Mouse (Mus musculus): ENCODE results near the gene Zfp146.
"Not testable (repeated sequence)": the region's sequence is repeated elsewhere in the genome, so short reads cannot be mapped to it uniquely, and the experiment has no call there.

Zfp146 gene

DNA sequence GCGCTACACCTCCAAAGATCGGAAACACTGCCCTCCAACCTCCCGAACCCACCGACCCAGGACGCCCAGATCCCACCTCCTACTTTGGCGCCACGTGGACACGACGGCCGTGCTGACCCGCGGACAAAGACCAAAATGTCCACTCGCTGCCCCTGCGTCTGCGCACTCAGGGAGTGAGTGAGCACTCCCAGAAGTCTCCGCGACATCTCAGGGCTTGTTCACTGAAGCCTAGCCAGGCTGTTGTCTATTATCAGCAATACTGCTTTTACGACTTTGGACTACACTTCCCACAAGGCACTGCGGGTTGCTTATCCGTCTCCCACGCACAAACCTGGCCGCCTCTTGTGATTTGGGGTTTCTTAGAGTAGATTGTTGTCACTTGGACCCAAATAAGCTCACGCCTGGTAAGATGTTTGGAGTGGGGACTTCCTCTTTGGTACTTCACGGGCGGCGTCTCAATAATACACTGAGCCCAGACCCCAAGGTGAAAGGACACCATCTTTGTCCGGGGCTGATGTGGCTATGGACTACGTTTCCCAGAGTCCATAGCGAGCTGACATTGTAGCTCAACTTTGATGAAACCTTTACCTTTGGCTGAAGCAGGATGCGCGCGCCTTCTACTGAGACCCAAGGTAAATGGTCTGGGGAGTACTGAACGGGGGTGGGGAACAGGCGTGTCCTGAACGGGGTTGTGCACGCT is at the start of gene Zfp146:
Zfp146 (minus strand) TSS at position 168 of the 700 bp plus-strand sequence.
- peak; percentile 99 for DNase-seq (ENCODE audit: low read depth, low spot score)

DNA sequence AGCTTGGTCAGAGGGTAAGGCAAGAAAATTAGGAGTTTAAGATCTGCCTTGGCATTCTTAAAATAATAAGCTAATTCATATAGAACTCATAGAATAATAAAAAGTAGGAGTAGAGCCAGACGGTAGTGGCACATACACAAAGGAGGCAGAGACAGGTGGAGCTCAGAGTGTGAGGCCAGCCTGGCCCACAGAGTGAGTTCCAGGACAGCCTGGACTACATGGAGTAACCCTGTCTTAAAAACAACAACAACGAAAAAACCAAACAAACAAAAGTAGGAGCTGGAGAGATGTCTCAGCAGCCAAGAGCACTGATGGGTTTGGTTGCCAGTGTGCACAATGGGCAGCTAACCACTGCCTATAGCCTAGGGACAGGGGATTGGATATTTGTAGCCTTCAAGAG is 47.7 kb upstream of the Zfp146 start:
- no peak for DNase-seq (ENCODE audit: low read depth, low spot score)

DNA sequence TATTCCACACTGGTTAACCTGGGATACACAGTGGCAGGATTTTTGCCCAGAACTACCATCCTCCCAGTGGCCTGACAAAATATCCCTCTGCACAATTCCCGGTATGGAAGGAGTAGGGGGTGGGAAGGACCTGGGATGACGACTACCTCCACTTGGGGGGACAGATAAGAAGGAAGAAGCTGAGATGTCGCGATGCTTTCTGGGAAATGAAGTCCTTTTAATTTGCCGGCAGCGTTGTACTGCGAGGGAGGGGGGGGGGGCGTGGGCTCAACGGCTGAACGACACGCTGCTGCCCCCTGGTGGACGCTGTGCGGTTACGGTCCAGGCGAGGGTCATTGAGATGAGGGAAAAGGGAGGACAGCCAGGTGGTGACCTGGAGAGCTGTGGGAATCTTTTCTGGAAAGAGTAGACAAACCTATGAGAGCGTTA is 47.2 kb upstream of the Zfp146 start:
- peak; percentile 94 for DNase-seq (ENCODE audit: low read depth, low spot score)

DNA sequence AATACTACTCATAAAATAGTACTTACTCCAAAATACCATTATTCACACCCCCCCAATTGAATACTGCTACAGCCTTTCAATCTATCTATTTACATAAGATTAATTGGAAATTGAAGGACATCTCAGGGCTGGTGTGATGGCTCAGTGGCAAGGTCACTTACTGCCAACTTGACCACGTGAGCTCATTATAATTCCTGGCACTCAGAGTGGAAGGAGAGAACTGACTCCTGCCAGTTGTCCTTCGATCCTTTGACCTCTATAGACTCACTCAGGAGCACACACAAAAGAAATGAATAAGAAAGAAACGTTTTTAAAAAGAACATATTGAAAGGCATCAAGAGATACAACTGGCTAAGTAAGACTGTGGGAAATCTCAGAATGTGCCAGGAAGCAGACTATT is 46.3 kb upstream of the Zfp146 start:
- peak; percentile 73 for DNase-seq (ENCODE audit: low read depth, low spot score)

DNA sequence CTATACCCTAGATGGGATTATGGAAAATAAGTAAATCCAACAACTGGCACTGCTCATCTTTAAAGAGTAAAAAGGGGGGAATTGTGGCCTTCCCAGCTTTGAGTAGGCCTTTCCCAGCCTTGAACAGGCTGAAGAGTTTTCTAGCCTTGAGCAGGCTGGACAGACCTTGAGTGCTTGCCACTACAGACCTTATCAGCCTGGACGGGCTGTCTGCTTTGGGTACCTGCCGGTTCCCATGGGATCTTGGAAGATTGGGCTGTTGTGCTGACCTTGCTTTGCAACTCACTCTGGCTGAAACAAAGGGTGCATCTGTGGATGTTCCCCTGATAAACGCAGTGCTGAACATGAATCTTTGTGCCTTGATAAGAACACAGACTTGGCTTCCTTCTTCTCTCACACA is 44.3 kb upstream of the Zfp146 start:
- DNase-seq (ENCODE audit: low read depth, low spot score): no peak

DNA sequence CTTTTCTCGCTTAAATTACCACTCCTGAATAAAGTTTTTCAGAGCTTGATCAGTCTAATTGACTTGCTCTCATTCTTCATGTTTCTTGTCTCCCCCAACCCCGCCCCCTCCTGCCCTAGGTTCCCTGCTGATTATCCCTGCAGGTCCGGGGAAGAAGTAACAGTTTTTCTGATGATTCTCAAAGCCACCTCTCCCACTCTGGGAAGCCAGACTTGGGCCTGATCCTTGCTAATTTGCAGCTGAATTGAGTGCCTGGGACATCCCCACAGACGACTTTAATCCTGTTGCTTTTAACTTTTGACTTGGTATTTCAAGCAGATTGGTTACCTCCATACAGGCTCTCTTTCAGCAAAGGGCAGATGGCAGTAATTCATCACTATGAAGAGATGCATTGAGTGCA is 41.5 kb upstream of the Zfp146 start:
- DNase-seq (ENCODE audit: low read depth, low spot score): peak; percentile 81

DNA sequence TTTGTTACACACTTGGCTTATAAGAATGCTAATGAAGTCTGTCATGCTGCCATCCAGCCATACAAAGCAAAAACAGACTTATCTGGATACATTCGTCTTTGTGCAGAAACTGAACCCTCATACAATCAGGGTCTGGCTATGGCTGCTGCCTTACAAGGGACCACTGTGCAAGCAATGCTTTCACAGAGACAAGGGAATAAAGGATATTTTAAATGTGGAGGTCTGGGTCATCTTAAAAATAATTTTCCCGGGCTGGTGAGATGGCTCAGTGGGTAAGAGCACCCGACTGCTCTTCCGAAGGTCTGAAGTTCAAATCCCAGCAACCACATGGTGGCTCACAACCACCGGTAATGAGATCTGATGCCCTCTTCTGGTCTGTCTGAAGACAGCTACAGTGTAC is 36.8 kb upstream of the Zfp146 start:
- DNase-seq (ENCODE audit: low read depth, low spot score): not testable (repeated sequence)

DNA sequence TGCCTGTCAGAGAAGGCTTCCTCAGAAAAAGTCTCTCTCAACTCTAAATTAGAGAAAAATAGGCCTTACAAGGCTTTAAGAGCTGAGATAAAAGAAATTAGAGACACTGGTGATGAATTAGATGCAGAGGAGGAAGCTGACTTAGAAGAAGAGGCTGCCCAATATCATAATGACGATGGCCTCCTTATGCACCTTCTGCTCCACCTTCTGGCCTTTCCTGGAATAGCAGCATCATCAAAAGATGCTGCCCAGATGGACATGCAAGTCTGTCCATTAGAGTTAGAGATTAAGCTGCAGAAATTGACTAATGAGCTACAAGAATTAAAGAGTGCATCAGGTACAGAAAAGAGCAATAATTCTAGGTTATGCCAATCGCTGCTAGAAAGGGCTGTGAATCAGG is 35.8 kb upstream of the Zfp146 start:
- DNase-seq (ENCODE audit: low read depth, low spot score): peak; percentile 72

DNA sequence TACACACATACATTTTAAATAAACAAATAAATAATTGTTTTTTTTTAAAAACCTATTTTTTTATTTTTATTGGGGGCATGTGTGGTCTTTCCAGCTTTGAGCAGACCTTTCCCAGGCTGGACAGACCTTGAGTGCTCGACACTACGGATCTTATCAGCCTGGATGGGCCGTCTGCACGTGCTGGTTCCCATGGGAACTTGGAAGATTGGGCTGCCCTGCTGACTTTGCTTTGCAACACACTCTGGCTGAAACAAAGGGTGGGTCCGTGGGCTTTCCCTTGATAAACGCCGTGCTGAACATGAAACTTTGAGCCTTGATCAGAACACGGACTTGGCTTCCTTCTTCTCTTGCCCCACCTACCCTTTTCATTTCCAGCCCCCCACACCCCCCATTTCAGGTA is 34.8 kb upstream of the Zfp146 start:
- DNase-seq (ENCODE audit: low read depth, low spot score): peak; percentile 63

DNA sequence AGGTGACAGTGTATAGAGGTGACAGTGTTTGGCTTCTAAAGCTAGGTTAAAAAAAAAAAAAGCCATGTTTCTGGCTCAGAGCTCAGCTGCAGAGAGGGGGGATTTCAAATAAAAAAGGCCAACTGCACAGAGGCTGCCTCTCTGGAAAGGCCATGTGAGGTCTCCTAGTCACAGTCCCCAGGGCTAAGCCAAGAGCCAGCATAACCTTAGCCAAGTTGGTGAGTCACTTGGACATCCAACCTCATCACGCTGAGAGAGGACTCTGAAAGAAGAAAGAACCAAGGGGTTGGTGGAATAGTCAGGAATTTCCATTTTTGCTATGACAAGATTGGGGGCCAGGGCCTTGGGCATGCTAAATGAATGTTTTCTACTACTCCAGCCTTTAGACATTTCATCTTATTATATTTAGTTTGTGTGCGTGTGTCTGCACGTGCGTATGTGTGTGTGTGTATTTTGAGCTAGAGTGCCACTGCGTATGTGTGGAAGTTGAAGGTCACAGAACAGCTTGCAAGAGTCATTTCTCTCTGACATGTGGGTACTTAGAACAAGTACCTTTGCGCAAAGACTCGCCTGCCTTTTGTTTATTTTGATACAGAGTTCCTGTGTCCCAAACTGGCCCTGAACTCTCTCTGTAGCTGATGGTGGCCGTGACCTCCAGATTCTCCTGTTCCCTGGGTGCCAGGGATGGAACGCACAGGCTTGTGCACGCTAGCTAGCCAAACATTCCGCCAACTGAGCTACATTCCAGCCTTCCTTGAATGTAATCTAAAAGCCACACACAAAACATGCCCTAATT is 33.5 kb upstream of the Zfp146 start:
- DNase-seq (ENCODE audit: low read depth, low spot score): no peak

DNA sequence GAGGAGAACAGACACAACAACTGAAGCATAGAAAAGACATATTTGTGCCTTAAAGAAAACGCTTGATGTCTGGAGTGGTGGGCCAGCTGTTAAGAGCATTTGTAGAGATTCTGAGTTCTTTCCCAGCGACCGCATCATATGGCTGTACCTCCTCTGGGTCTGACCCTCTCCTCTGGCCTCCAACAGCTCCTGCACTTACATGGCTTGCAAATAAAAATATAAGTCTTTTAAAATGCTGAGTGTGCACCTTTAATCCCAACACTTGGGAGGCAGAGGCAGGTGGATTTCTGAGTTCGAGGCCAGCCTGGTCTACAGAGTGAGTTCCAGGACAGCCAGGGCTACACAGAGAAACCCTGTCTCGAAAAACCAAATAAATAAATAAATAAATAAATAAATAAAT is 31.1 kb upstream of the Zfp146 start:
- DNase-seq (ENCODE audit: low read depth, low spot score): not testable (repeated sequence)

DNA sequence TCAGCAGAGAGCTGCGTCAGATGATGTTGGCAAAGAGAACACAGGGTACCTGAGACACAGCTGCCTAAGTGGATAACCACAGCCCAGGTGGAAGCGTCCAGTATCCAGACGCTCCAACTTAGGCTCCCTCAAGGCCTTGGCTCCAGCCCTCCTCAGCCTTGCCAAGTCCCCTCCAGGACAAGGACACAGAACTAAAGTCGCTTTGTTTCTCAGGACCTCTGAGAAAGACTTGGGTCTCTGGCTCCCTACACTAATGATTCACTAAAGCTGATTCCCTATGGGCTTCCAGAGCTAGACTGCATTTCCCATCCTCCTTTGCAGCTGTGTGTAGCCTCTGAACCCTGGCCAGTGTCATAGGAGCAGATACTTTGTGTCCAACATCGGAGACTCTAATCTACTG is 30.6 kb upstream of the Zfp146 start:
- DNase-seq (ENCODE audit: low read depth, low spot score): no peak

DNA sequence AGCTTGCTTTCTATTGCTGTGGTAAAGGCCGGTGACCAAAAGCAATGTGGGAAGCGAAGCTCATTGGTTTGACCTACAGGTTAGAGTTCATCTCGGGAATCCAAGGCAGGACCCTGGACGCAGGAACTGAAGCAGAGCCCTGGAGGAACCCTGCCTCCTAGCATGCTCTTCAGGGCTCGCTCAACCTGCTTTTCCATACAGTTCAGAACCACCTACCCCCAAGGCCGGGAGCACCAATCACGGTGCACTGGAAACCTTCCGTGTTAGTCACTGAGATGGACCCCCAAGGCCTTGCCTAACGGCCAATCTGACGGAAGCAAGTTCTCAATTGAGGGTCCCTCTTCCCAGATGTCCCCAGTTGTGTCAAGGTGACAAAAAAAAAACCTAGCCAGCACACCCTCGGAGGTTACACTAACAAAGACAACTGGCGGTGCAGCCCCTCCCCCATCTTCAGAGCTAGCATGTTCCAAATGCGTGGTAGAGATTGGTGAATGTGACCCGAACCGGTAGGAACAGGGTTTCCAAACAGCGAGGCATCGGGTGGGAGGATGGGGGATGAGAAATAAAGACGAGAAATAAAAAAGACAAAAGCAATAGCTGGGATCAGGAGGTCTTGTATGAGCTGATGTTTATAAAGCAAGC is 30.1 kb upstream of the Zfp146 start:
- DNase-seq (ENCODE audit: low read depth, low spot score): peak; percentile 85

DNA sequence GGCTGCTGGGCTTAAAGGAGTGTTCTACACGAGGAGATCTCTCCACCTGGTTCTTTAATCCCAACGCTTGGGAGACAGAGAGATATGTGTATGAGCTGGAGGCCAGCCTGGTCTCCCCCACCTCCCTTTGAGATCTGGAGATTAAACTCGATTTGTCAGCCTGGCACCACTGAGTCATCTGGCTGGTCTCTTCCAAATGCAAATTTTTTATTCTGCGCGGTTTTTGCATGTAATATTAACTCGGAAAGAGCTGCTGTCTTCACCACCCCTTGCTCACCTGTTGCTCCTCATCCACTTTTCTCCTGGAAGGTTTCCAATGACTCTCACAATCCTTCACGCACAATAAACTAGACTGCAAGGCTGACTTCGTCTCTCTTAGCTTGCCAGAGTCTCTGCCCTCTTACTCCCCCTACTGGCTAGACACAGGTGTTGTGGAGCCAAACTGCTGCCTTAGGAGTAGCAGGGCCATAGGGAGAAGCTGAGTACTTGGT is 29.0 kb upstream of the Zfp146 start, which contains the start of gene Capns1:
Capns1 (minus strand) TSS at position 331 of the 491 bp plus-strand sequence.
- DNase-seq (ENCODE audit: low read depth, low spot score): peak; percentile 97

DNA sequence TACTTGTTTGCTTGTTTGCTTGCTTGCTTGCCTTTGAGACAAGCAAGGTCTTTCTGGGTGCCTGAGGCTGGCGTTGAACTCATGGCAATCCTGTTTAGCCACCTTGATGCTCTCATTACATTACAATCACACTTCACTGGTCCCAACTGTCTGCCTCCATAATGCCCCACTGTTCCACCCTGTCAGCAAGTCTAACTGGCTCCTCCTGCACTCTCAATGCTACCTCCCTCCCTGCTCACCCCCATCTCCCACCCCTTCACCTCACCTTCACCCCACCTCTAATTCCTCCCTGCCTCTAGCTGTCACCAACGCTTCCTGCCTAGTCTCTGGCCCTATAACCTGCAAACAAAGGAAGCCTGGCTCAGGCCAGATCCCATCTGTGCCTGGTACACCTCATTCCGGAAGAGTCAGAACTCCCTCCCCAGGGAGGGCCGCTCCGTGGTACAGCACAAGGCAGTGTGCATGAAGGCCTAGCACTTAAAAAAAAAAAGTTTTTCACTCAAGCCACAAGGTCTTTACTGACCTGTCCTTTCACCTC is 28.1 kb upstream of the Zfp146 start:
- peak; percentile 99 for DNase-seq (ENCODE audit: low read depth, low spot score)

DNA sequence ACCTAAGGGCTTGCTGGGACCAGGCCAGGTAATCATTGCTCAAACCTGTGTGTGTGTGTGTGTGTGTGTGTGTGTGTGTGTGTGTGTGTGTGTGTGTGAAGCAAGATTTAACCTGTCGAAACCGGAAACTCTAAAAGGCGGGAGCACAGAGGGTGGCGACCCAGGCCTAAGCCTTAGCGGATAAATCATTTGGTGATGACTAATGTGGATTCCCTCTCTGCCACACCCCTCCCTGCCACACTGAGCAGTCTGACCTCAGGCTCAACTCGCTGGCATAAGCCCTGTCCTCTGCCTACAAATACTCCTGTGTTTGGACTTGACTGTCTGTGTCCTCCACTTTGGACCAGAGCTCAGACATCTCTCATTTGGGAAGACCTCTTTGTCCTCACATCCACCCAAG is 26.6 kb upstream of the Zfp146 start:
- peak; percentile 94 for DNase-seq (ENCODE audit: low read depth, low spot score)

DNA sequence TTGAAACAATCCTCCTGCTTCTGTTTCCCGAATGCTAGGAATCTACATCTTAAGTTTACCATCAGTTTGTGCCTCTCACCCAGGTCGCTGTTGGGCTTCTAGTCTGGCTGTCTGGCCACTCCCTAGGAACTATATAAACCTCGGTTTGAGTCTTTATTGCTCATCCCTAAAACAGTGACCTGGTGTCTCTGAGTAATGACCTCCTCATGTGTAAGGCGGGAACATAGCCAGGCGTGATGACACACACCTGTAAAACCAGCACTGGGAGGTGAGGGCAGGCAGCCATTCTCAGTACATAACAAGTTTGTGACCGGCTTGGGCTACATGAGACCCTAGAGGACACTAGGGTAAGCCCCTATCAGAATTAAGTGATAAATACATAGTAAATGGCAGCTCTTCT is 25.9 kb upstream of the Zfp146 start:
- DNase-seq (ENCODE audit: low read depth, low spot score): no peak

DNA sequence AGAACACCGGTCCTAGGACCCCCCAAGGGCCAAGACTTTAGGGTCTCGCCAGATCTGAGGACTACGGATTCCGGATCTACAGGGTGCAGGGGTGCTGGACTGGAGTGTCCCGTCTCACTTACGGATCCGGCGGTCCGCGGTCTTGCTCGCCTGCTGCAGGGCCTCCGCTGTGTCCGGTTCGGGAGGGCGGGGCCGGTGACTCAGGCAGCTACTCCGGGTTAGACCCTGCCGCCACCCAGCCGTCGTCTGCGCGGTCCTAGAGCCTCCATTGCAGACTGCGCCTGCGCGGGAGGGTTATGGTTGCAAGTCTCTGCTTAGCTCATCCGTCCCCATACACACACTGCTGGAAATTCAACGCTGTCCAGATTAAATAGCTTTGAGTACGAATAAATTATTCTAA is 25.3 kb upstream of the Zfp146 start:
- DNase-seq (ENCODE audit: low read depth, low spot score): peak; percentile 96

DNA sequence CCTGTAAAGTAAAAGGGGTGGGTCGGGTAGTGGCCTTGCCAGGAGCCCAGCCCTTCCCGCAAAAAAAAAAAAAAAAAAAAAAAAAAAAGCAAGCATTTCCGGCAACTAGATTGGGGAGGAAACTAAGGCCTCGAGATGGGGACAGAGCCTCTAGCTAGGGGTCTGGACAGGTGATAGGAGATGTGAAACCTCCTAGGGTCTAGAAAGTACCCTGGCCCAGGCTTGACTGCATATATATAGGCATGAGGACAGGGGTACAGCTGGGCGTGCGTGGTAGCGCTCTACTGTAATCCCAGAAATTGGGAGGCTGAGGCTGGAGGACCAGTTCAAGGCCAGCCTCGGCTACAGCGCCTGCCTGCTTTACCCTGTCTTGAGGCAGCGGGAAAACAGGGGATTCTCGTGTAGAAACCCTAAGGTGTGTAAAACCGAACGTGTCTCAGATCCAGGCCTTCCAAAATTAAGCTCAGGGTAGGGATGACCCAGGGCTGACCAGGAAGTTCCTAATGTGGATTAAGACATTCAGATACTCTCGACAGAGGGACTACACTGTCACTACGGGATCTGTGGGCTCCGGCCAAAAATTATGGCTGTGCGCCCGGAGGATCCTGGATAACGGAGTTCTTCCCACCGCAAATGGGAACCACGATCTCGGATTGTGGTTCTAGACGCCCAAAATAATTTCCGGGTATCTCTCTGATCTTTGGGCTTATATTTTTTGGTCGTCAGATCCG is 24.7 kb upstream of the Zfp146 start:
- DNase-seq (ENCODE audit: low read depth, low spot score): no peak

DNA sequence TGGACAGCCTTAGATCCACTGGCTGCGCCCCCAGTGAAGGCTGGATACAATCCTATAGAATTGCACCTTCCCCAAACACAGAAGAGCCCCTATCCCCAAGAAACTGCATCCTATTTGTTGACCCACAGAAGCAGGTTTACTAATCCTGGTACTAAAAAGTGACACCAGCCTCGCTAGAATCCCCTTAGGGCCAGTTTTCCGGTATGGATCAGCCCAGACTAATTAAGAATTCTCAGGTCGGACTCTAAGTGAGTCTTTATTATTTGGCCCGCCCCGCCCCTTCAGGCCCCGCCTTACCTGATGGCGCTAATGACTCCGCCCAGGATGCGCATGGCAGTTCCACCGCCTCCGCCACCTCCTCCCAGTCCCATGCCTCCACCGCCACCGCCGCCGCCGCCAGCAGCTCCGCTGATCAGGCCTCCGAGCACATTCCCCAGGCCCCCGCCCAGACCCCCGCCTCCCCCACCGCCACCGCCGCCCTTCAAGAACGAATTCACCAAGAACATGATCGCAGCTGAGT is 24.1 kb upstream of the Zfp146 start:
- peak; percentile 93 for DNase-seq (ENCODE audit: low read depth, low spot score)

DNA sequence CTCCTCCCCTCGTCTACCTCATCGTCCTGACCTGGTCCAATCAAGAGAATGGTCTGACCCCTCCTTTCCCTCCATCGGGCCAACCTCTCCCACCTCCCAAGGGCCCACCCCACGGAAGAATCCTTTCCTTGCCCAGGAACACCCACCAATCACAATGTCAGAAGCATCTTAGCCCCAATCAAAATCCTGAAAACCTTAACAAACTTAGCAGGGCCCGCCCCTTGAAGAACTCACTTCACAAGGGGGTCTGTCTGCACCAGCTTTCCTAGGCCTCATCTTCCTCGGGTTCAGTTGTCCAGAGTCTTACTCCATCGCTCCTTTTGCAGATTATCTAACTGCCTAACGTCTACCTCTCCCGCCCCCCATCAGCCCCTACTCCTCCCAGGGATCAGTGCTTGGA is 23.5 kb upstream of the Zfp146 start:
- peak; percentile 100 for DNase-seq (ENCODE audit: low read depth, low spot score)

Data from R1 (cell line).